Mouse (Mus musculus): ENCODE measurements around the gene Mfsd4a.

The Mfsd4a gene

DNA sequence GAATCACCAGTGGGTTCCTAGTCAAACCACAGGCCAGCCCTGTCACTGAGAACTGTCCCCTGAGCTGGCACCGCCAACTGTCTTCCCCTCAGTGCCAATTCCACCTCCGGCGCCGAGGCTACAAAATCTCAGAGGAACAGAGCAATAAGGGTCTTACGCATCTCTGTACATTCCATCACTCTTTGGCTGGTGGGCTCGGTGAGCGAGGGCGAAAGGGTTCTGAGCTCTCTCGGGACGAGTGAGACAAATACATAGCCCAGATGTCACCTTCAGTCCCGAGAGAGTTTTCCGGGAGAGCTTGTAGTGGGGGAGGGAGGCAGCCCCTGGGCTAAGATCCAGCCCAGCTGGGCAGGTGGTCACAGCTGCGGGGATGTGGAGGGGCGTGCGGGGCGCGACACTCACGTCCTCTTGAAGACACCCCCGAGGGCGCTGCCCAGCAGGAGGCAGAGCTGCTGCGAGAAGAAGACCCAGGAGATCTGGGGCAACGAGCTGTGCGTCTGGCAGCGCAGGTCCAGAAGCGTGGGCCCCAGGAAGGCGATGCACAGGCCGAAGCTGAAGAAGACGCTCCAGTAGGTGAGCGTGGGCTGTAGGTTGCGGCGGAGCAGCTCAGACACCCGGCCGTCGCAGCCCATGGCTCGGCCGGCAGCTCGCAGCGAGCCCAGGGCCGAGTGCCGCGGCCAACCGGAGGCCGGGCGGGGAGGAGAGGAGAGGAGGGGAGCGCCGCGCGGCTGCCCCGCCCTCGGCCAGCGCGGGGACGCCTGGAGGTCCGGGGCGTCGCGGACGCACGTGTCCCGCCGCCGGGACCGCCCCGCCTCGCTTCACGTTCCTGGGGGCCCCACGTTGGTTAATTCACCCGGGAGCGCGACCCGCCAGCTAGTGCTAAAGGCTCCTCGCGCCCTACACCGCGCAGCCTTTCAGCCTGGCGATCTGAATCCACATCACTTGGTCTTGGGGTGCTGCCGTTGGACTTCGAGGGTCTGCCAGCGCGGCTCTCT lies at the start of gene Mfsd4a:
Mfsd4a (minus strand) TSS at position 802 of the 995 bp plus-strand sequence.
- DNase-seq (ENCODE audit: extremely low spot score, low read depth, low spot score), result no peak

DNA sequence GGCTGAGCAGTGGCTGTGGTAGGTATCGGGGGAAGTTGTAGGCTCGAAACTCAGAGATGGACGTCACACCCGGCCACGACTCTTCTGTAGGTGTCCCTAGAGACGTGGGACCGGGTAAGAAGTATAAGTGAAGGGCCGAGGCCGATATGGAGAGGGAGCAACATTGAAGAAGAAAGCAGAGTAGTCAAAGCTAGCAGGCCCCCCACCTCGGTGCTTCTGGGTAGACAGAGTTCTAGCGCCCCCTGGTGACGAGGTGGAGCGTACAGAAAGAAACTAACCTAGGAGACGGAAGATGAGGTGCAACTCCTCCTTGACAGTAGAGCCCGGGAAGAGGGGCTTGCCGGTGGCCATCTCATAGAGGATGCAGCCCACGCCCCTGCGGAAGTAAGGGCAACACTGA lies 48.7 kb upstream of the Mfsd4a start:
- no peak for DNase-seq (ENCODE audit: extremely low spot score, low read depth, low spot score)

DNA sequence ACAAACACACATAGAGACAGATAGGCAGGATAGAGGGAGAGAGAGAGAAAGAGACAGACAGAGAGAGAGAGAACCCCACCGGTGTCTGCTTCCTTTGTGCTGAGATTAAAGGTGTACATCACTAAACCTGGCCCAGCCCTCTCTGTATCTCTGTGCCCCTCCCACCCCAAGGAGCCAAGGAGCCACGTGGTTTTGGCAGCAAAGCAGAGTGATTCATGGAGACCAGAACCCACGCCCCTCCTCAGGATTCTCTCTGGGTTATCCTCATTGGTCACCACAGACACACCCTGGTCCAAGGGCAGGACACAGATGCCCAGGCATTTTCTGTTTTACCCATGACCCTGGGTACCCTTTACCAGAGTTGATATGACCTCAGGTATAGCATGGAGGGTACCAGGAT lies 45.2 kb upstream of the Mfsd4a start:
- DNase-seq (ENCODE audit: extremely low spot score, low read depth, low spot score), result no peak

DNA sequence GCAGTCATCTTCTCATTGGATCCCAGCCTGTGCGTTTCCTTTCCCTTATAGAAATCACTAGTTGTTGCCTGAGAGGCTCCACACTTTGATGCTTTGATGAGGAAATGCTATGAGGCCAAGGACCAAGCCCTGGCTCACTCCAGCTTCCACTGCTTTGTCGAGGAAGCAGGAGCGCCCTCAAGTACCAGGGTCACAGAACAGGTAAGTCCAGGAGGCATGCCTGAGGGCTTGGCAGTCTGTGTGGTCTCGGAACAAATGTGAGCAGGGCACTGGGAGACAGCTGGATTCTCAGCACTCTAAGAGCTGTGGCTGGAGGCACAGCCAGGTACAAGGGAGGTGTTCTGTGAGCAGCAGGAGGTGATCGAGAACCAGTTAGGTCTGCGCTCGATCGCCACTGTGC lies 44.6 kb upstream of the Mfsd4a start:
- no peak for DNase-seq (ENCODE audit: extremely low spot score, low read depth, low spot score)

DNA sequence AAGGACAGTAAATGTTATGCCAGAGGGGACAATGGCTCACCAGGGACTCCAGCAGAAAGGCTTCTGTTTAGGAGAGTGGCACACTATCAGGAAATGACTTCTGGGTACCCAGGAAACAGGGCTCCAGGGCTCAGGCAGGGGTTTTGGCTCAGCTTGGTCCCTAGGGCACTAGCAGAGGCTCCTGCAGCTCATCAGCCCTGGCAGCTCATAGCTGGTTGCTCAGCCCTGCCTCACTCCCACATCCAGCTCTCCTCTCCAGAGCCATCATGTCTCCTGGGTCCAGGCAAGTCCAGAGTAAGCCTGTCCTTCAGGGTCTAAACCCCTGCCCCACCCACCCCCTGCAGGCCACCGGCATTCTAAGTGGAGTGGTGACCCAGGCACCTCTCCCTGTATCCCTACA lies 43.5 kb upstream of the Mfsd4a start:
- no peak for DNase-seq (ENCODE audit: extremely low spot score, low read depth, low spot score)

DNA sequence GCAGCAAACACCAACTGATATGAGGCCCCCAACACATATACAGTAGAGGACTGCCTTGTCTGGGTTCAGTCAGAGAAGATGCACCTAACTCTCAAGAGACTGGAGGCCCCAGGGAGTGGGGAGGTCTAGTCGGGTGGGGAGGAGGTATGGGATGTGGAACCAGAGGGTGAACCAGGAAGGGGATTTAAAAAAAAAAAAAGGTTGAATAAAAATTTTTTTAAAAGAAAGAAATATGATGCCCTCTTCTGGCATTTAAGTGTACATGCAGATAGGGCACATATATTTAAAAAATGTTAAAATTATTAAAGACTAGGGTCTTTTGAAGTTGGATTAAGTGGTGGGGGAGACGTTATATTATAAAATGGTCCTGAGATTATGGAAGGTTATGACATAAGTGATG lies 41.5 kb upstream of the Mfsd4a start:
- no peak for DNase-seq (ENCODE audit: extremely low spot score, low read depth, low spot score)

DNA sequence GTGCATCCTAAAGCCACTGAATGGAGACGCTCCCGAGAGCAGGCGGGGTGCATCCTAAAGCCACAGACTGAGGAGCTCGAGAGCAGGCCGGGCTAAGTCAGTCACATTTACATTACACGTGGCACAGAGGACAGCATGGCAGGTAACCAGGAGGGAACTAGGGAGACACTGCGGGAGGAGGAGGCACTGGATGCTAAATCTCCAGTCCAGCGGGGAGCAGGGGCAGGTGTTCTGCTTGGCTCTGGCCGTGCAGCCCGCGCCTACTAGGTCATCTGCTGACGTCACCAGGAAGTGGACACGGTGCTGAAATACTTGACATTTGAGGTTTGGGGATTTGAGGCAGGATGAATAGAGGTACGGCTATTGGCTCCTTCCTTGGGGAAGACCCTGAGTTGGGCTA lies 36.5 kb upstream of the Mfsd4a start:
- DNase-seq (ENCODE audit: extremely low spot score, low read depth, low spot score), result no peak

DNA sequence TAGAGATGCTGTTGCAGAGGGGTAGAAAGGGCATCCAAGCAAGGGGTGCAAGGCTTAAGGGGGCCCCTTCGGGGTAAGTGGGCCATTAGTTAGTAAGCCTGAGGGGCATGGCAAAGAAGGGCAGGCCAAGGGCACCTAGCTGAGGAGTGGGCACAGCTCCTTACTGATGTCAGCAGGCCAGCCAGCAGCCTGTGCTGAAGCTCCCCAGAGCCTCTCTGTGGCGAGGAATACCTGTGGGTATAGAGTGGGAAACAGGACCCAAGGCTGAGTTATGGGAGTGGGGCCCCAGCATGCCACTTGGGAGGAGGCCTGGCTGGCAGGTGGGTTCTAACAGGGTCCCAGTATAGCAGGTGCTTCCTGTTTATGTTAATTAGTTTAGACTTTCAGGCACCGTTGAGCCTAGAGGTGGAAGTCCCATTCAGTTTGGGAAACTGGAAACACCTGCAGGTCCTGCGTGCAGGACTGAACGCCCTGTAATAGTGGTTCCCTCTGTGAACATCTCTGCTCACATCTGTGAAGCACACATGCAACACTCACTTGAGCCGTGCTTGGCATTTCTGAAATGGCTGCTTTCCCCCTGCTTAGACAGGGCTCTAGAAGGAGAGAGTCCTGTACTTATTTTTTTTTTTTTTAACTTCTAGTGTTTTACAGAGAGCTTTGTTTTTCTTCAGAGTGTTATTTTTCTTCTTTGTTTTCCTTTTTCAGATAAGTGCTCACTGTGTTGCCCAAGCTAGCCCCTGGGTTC lies 34.3 kb upstream of the Mfsd4a start:
- no peak for DNase-seq (ENCODE audit: extremely low spot score, low read depth, low spot score)

DNA sequence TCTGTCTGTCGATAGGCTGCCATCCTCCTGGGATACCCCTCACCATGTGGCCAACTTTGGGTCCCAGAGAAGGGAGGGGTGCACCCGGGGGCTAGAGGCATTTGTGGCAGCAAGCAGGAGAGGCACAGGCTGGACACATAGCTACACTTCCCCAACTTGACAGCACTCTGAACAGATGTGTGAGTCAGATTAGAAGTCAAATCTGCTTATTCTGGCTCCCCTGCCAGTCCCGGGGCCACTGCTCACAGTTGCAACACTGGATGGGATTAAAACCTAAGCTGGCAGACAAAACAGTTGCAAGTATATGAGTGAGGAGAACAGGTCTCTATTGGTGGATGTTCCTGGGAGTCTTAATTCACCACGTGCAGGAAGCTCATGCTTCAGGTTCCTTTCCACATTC lies 31.9 kb upstream of the Mfsd4a start:
- DNase-seq (ENCODE audit: extremely low spot score, low read depth, low spot score), result no peak

DNA sequence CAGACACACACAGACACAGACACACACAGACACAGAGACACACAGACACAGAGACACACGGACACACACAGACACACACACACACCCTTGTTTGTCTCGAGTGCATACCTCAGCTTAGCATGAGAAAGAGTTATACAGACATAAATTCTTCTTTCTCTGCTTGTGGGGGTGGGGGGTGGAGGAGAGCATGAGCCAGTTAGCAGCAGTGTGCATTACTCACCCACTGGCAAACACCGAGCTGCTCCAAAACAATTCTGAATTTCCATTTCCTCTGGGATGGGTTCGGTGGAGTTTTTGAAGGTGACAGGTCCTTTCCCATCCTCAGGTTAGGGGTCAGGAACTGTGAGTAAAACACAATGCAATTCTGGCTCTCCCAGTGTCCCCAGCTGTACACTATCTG lies 31.2 kb upstream of the Mfsd4a start:
- no peak for DNase-seq (ENCODE audit: extremely low spot score, low read depth, low spot score)

DNA sequence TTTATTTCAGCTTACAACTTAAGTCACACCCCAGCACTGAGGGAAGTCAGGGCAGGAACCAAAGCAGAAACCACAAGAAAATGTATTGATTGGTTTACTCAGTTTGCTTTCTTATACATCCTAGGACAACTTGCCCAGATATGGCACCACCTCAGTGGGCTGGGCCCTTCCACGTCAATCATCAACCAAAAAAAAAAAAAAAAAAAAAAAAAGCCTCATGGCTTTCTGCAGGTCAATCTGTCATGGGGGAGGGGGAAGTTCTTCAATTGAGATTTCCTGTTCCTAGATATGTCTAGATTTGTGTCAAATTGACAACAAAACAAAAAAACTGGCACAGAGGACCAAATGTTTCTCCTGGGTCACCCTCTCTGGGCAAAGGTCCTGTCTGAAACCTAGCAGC lies 30.2 kb upstream of the Mfsd4a start:
- no peak for DNase-seq (ENCODE audit: extremely low spot score, low read depth, low spot score)

DNA sequence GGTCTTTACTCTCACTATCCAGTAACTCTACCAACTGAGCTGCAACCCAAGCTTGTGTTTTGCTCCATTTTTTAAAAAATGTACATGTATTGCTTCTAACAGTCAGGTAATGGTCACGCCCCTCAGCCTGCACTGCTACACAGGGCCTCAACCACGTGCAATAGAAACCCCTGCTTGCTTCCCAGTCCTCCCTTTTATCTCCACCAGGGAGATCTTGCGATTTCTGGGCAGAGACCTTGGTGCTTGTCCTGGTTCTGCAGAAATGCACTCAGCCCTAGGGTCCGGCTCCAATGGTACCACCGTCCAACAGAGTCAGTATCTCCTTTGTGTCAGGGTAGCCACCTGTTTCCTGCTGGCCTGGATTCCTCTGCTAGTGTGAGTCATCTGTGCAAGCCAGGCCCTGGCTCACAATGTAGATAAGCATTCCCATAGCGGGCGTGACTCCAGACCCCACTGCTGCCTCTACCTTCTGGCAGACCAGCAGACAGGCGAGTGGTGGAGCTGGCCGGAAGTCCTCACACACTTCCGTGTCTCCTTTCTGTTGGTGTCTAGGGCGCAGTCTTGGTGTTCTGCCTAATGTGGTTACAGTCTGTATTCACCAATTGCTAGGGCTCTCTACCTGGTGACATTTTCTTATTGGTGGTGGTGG lies 27.6 kb upstream of the Mfsd4a start:
- no peak for DNase-seq (ENCODE audit: extremely low spot score, low read depth, low spot score)

DNA sequence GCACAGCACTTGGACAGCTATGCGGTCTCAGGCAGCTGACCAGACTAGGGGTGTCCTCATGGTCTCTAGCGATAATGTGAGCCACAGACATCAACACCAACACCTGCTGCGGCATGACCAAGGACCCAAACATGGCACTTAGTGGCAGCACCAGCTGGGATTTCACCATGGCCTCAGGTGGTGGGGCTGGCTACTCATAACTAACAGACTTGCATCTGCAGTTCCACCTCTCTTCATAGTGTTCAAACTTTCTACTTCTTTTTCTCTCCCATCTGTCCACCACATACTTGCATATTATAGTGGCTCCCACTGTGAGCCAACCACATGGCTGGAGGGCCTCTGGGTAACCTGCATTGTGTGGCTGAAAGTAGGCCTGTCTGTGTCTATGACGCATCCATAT lies 25.4 kb upstream of the Mfsd4a start:
- no peak for DNase-seq (ENCODE audit: extremely low spot score, low read depth, low spot score)

DNA sequence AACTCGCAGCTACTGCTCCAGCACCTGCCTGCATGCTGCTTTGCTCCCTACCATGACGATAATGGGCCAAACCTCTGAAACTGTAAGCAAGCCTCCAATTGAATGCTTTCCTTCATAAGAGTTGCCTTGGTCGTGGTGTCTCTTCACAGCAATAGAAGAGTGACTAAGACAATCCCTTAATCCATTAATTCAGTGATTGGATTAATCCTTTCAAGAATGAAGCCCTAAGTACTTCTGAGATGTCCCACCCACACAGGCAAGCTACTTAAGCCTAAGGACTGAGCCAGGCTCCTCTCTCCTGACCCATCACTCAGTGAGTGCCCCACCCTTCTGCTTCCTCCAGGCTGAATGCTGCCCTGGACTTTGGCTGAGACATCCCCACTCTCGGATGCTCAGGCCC lies 22.4 kb upstream of the Mfsd4a start:
- DNase-seq (ENCODE audit: extremely low spot score, low read depth, low spot score), result no peak

DNA sequence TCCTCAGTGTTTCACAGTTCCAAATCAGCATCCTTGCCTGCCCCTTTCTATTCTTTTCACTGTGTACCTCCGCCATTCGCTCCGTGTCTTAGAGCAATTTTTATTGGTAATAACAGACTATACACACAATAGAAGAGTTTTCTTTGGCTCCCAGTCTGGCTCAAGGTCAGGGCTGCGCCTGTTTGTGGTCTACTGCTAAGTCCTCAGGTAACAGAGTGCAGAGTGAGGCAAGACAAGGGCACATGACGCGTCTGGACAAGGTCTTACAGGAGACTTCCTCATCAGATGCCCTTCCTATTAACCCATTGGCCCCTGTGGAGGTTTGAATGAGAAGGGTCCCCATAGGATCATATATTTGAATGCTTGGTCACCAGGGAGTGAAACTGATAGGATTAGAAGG lies 21.9 kb upstream of the Mfsd4a start:
- DNase-seq (ENCODE audit: extremely low spot score, low read depth, low spot score), result no peak

DNA sequence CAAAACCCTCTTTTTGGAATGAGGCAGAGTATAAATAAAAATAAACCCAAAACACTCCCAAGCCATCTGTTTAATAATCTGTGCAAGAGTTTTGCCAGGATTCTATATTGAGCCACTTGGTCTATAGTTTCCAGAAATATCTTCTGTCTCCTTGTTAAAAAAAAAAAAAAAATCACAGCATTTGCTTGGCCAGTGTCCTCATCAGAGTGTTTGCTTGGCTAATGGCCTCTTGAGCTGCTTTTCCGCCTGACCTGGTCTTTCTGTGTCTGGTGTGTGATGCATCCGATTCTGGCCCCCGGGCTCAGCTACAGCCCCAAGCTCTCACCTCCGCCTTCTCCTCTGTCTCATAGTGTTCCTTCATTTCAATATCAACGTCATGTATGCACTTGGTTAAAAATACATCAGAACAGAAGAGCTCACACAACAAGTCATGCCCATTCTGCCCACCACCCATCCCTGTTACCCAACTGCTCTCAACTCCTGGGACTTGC lies 20.4 kb upstream of the Mfsd4a start:
- DNase-seq (ENCODE audit: extremely low spot score, low read depth, low spot score), result no peak

DNA sequence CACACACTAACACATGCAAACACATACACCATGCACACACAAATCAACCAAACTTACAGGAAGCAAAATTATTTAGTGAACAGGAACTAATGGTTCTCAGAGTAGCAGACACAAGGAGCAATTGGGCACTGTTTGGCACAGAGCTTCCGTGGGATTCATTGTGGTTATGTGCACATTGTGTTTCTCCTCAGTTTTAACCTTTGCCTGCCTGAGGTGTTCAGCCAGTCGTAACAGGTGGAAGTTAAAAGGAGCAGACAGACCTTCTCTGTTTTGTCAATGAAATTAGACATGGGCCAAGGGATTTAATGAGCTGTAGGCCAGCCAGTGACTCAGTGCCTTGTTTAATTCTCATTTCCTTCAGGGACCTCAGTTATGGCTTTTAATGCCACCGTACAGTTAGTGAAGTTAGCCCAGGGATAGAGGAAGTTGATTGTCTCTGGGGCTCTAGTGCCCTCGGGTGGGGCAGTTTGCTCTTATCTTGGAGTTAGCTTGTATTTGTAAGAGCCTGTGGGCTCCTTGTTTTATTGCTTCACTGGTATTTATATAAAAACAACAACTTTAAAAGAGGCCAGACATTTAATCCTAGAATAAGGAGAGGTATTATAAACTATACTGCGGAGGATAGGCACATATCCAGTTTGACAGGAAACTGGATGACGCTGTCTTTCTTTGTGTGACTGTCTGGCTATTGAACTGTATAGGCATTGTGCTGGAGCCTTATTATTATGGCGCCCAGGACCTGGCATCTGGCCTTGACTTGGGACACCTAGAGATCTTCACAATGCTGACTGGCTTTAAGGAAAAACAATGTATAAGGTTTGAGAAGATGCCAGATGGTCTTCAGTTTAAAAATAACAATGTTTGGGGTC lies 17.6 kb upstream of the Mfsd4a start:
- DNase-seq (ENCODE audit: extremely low spot score, low read depth, low spot score), result no peak

DNA sequence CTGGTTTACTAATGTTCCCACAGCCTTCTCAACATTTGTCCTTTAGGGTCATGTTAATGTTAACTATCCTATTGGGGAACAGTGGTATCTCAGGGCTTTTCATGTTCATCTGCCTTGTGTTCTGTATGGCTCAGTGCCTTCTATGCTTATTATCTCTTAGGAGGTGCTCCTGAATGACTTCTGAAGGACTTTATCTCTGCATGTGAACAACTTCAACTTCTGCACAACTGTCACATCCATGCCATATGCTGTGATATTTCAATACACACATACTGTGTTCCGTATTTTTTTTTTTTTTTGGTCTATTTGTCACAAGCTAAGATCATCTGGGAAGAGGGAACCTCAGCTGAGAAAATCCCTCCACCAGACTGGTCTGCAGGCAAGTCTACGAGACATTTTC lies 10.6 kb upstream of the Mfsd4a start:
- no peak for DNase-seq (ENCODE audit: extremely low spot score, low read depth, low spot score)

DNA sequence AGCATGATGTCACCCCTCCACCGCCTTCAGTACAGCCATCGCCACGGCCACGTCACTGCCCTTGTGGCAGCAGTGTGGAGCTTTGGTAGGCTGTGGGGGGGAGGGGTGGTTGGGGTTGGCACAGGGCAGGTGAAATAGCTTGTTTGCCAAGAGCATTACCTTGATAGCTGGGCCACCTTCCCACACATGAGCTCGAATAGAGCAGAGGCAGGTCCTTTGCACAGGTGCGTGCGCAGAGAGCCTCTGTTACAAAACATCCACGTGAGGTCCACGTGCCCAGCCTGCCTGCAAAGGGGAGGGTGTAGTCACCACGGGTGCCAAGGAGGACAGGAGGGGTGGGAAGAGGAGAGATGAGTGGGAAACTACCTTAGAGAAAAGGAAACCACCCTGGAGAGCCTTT lies 7.7 kb upstream of the Mfsd4a start:
- no peak for DNase-seq (ENCODE audit: extremely low spot score, low read depth, low spot score)

DNA sequence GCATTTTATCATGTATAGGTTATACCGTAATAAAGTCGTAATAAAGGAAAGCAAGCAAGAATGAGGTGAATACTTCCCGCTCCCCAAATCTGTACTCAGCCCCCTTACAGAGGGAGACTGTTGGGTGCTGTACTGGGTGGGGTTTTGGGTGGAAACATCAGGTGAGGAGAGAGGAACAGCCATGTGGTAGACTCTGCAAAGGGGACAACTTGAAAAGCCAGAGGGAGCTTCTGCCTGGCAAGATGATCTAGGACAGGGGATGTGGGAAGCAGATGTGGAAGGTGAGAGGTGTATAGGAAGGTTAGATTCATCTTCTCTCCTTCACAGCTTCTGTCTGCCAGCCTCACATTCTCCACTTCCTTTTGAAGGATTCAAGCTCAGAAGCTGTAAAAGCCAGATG lies 2.8 kb upstream of the Mfsd4a start:
- DNase-seq (ENCODE audit: extremely low spot score, low read depth, low spot score), result no peak

DNA sequence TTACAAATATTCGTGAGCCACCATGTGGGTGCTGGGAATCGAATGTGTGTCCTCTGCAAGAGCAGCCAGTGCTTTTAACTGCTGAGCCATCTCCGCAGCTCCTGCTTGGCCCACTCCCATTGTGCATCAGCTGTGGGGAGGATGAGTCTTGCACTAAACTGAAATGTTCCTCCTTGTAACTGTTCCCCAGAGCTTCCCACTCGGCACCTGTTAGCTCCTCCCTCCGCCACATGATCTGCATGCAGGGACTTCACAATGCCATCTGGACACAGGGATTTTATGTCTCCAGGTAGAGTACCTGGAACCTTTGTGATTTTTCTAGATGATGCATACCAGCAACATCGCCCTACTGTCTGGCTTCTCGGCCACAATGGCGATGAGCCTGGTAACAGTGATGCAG lies 1.6 kb upstream of the Mfsd4a start:
- DNase-seq (ENCODE audit: extremely low spot score, low read depth, low spot score), result no peak

Measured in hindlimb bud, embryonic 11.5 days (tissue).